Mouse (Mus musculus): ENCODE measurements around the gene Usp32. TPM values are rescaled to one million over a fixed set of nuclear protein-coding genes. Genes with fewer than 3 reads are reported as not detected.

Usp32 gene
- polyA plus RNA-seq, 1 experiment from 2014 or later: 10.9 TPM

GRCm38 (mm10) chr11:84968309-84968708, 171.7 kb downstream of the Usp32 start:
- DNase-seq (ENCODE audit: low spot score): no peak
- no peak overlapping the region for H3K9ac ChIP-seq (ENCODE audit: low read depth, low read length)
- 71% methylated on average over 4 of the region's 4 CpGs for WGBS
- H3K4me1 ChIP-seq (replicated peaks; ENCODE audit: control insufficient read depth, insufficient read depth, low read length): peaks cover 6% of the 10 kb centered on the region
- no peaks in the 10 kb centered on the region for H3K9me3 ChIP-seq (ENCODE audit: control insufficient read depth, low read length)
- no peaks in the 10 kb centered on the region for H3K36me3 ChIP-seq (ENCODE audit: control insufficient read depth, insufficient read depth, low read length)
- H3K27ac ChIP-seq (ENCODE audit: low read depth, low read length): no peak overlapping the region
- ATAC-seq (replicated peaks; ENCODE audit: low FRiP score): no peak
- no peaks in the 10 kb centered on the region for H3K27me3 ChIP-seq (replicated peaks; ENCODE audit: control insufficient read depth, insufficient read depth, low read length)
- H3K4me3 ChIP-seq (ENCODE audit: low read depth, low read length): no peak overlapping the region
- H3K4me2 ChIP-seq: no peak overlapping the region

GRCm38 (mm10) chr11:84967113-84967512, 172.8 kb downstream of the Usp32 start:
- H3K27me3 ChIP-seq (replicated peaks; ENCODE audit: control insufficient read depth, insufficient read depth, low read length): no peaks in the 10 kb centered on the region
- H3K27ac ChIP-seq (ENCODE audit: low read depth, low read length): no peak overlapping the region
- no peaks in the 10 kb centered on the region for H3K36me3 ChIP-seq (ENCODE audit: control insufficient read depth, insufficient read depth, low read length)
- ATAC-seq (replicated peaks; ENCODE audit: low FRiP score) (no peak), DNase-seq (ENCODE audit: low spot score) (no peak)
- H3K9me3 ChIP-seq (ENCODE audit: control insufficient read depth, low read length): no peaks in the 10 kb centered on the region
- H3K4me2 ChIP-seq: no peak overlapping the region
- H3K9ac ChIP-seq (ENCODE audit: low read depth, low read length): no peak overlapping the region
- WGBS: 41% methylated on average over 5 of the region's 5 CpGs
- H3K4me3 ChIP-seq (ENCODE audit: low read depth, low read length): no peak overlapping the region
- H3K4me1 ChIP-seq (replicated peaks; ENCODE audit: control insufficient read depth, insufficient read depth, low read length): peaks cover 6% of the 10 kb centered on the region

- H3K4me2 ChIP-seq: no peak overlapping the region
- no peak overlapping the region for H3K9ac ChIP-seq (ENCODE audit: low read depth, low read length)
- 59% methylated on average over 4 of the region's 4 CpGs for WGBS
- H3K4me3 ChIP-seq (ENCODE audit: low read depth, low read length): no peak overlapping the region
- H3K4me1 ChIP-seq (replicated peaks; ENCODE audit: control insufficient read depth, insufficient read depth, low read length): peaks cover 6% of the 10 kb centered on the region
- DNase-seq (ENCODE audit: low spot score) (no peak), ATAC-seq (replicated peaks; ENCODE audit: low FRiP score) (no peak)
- no peaks in the 10 kb centered on the region for H3K36me3 ChIP-seq (ENCODE audit: control insufficient read depth, insufficient read depth, low read length)
- no peak overlapping the region for H3K27ac ChIP-seq (ENCODE audit: low read depth, low read length)
- no peaks in the 10 kb centered on the region for H3K27me3 ChIP-seq (replicated peaks; ENCODE audit: control insufficient read depth, insufficient read depth, low read length)
- no peaks in the 10 kb centered on the region for H3K9me3 ChIP-seq (ENCODE audit: control insufficient read depth, low read length)
Measured at GRCm38 (mm10) chr11:84966696-84967095, 173.3 kb downstream of the Usp32 start.

- Histone ChIP-seq H3K36me3 (ENCODE audit: control insufficient read depth, insufficient read depth, low read length) (no peaks in the 10 kb centered on the region), H3K4me2 (no peak overlapping the region), H3K9ac (ENCODE audit: low read depth, low read length) (no peak overlapping the region), H3K9me3 (ENCODE audit: control insufficient read depth, low read length) (no peaks in the 10 kb centered on the region), H3K27ac (ENCODE audit: low read depth, low read length) (no peak overlapping the region), H3K27me3 (replicated peaks; ENCODE audit: control insufficient read depth, insufficient read depth, low read length) (peaks cover 20% of the 10 kb centered on the region), H3K4me1 (replicated peaks; ENCODE audit: control insufficient read depth, insufficient read depth, low read length) (peaks cover 8% of the 10 kb centered on the region), H3K4me3 (ENCODE audit: low read depth, low read length) (no peak overlapping the region)
- ATAC-seq (replicated peaks; ENCODE audit: low FRiP score): no peak
- 75% methylated on average over 3 of the region's 3 CpGs for WGBS
- no peak for DNase-seq (ENCODE audit: low spot score)
Measured at GRCm38 (mm10) chr11:84963556-84963955, 176.4 kb downstream of the Usp32 start.

GRCm38 (mm10) chr11:84962536-84962935, 177.4 kb downstream of the Usp32 start:
- no peak for ATAC-seq (replicated peaks; ENCODE audit: low FRiP score)
- WGBS: 75% methylated on average over 4 of the region's 4 CpGs

GRCm38 (mm10) chr11:84961571-84961970, 178.4 kb downstream of the Usp32 start:
- no peaks in the 10 kb centered on the region for H3K9me3 ChIP-seq (ENCODE audit: control insufficient read depth, low read length)
- H3K36me3 ChIP-seq (ENCODE audit: control insufficient read depth, insufficient read depth, low read length): no peaks in the 10 kb centered on the region
- no peak overlapping the region for H3K4me2 ChIP-seq
- peaks cover 8% of the 10 kb centered on the region for H3K4me1 ChIP-seq (replicated peaks; ENCODE audit: control insufficient read depth, insufficient read depth, low read length)
- WGBS: 86% methylated on average over 4 of the region's 4 CpGs
- no peak for ATAC-seq (replicated peaks; ENCODE audit: low FRiP score)
- H3K4me3 ChIP-seq (ENCODE audit: low read depth, low read length): no peak overlapping the region
- peaks cover 39% of the 10 kb centered on the region for H3K27me3 ChIP-seq (replicated peaks; ENCODE audit: control insufficient read depth, insufficient read depth, low read length)
- DNase-seq (ENCODE audit: low spot score): no peak
- H3K9ac ChIP-seq (ENCODE audit: low read depth, low read length): no peak overlapping the region
- no peak overlapping the region for H3K27ac ChIP-seq (ENCODE audit: low read depth, low read length)

More at GRCm38 (mm10) chr11:84962536-84962935, 177.4 kb downstream of the Usp32 start:
- Histone ChIP-seq H3K4me1 (replicated peaks; ENCODE audit: control insufficient read depth, insufficient read depth, low read length) (peaks cover 14% of the 10 kb centered on the region), H3K27ac (ENCODE audit: low read depth, low read length) (no peak overlapping the region), H3K9ac (ENCODE audit: low read depth, low read length) (no peak overlapping the region), H3K36me3 (ENCODE audit: control insufficient read depth, insufficient read depth, low read length) (no peaks in the 10 kb centered on the region), H3K4me2 (no peak overlapping the region), H3K27me3 (replicated peaks; ENCODE audit: control insufficient read depth, insufficient read depth, low read length) (peaks cover 30% of the 10 kb centered on the region), H3K9me3 (ENCODE audit: control insufficient read depth, low read length) (no peaks in the 10 kb centered on the region), H3K4me3 (ENCODE audit: low read depth, low read length) (no peak overlapping the region)
- no peak for DNase-seq (ENCODE audit: low spot score)

- ATAC-seq (replicated peaks; ENCODE audit: low FRiP score) (no peak), DNase-seq (ENCODE audit: low spot score) (no peak)
- Histone ChIP-seq H3K4me1 (replicated peaks; ENCODE audit: control insufficient read depth, insufficient read depth, low read length) (peaks cover 8% of the 10 kb centered on the region), H3K9ac (ENCODE audit: low read depth, low read length) (no peak overlapping the region), H3K9me3 (ENCODE audit: control insufficient read depth, low read length) (no peaks in the 10 kb centered on the region), H3K27me3 (replicated peaks; ENCODE audit: control insufficient read depth, insufficient read depth, low read length) (peaks cover 46% of the 10 kb centered on the region), H3K27ac (ENCODE audit: low read depth, low read length) (no peak overlapping the region), H3K36me3 (ENCODE audit: control insufficient read depth, insufficient read depth, low read length) (no peaks in the 10 kb centered on the region), H3K4me2 (no peak overlapping the region), H3K4me3 (ENCODE audit: low read depth, low read length) (no peak overlapping the region)
- WGBS: 55% methylated on average over 6 of the region's 6 CpGs
Measured at GRCm38 (mm10) chr11:84960780-84961179, 179.2 kb downstream of the Usp32 start.

- ATAC-seq (replicated peaks; ENCODE audit: low FRiP score): no peak
- WGBS: 33% methylated on average over 3 of the region's 3 CpGs
- H3K36me3 ChIP-seq (ENCODE audit: control insufficient read depth, insufficient read depth, low read length): no peaks in the 10 kb centered on the region
- H3K4me3 ChIP-seq (ENCODE audit: low read depth, low read length): no peak overlapping the region
- no peaks in the 10 kb centered on the region for H3K9me3 ChIP-seq (ENCODE audit: control insufficient read depth, low read length)
- H3K4me1 ChIP-seq (replicated peaks; ENCODE audit: control insufficient read depth, insufficient read depth, low read length): peaks cover 8% of the 10 kb centered on the region
- no peak overlapping the region for H3K4me2 ChIP-seq
- H3K27ac ChIP-seq (ENCODE audit: low read depth, low read length): no peak overlapping the region
- DNase-seq (ENCODE audit: low spot score): no peak
- no peak overlapping the region for H3K9ac ChIP-seq (ENCODE audit: low read depth, low read length)
- peaks cover 46% of the 10 kb centered on the region for H3K27me3 ChIP-seq (replicated peaks; ENCODE audit: control insufficient read depth, insufficient read depth, low read length)
Measured at GRCm38 (mm10) chr11:84960291-84960690, 179.7 kb downstream of the Usp32 start.

GRCm38 (mm10) chr11:84959701-84960181, 180.2 kb downstream of the Usp32 start:
- no peak overlapping the region for H3K27ac ChIP-seq (ENCODE audit: low read depth, low read length)

More at GRCm38 (mm10) chr11:84959701-84960181, 180.2 kb downstream of the Usp32 start:
- Histone ChIP-seq H3K4me1 (replicated peaks; ENCODE audit: control insufficient read depth, insufficient read depth, low read length) (peaks cover 8% of the 10 kb centered on the region), H3K4me3 (ENCODE audit: low read depth, low read length) (no peak overlapping the region), H3K9me3 (ENCODE audit: control insufficient read depth, low read length) (no peaks in the 10 kb centered on the region), H3K36me3 (ENCODE audit: control insufficient read depth, insufficient read depth, low read length) (no peaks in the 10 kb centered on the region), H3K27me3 (replicated peaks; ENCODE audit: control insufficient read depth, insufficient read depth, low read length) (peaks cover 46% of the 10 kb centered on the region), H3K4me2 (no peak overlapping the region), H3K9ac (ENCODE audit: low read depth, low read length) (no peak overlapping the region)
- WGBS: 8% methylated on average over 9 of the region's 9 CpGs
- ATAC-seq (replicated peaks; ENCODE audit: low FRiP score) (no peak), DNase-seq (ENCODE audit: low spot score) (no peak)
